Mouse (Mus musculus): ENCODE results near the gene Ugt1a5. TPM values are rescaled to one million over a fixed set of nuclear protein-coding genes. Genes with fewer than 3 reads are reported as not detected.

Gene Ugt1a5
- total RNA-seq, 2 experiments from 2014 or later, result not detected

DNA sequence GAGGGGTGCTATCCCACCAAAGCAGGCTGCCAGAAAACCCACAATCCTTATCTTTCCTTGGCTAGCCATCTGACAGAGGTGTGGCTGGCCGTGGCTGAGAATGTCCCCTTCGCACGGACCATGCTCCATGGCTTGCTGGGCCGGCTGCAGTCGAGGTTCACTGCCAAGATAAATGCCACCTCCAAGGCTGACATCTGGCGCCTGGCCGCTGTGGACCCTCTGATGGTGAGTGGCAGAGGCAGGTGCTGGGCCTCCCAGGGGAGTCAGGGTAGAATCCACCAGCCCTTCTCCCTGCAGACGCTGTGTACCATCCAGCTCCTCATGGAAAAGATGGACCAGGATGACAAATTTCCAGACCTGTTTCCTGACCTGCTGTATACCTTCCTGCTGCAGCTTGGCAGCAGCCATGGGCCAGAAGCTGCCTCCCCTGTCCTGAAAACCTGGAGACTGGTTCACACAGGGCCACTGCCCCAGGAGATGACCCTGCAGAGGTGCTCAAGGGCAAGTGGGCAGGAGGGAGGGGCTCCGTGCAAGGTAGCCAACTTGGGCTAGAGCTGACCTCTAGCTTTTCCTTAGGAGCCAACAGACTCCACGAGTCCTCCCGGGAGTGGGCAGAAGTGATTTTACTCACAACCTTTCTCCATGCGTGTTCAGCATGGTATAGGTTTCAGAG, 89.1 kb downstream of the Ugt1a5 start:
- intact Hi-C loops (cut with DNase I), result no loop called here
- peak in 1 of 2 experiments; percentile 76 for DNase-seq (ENCODE audit: extremely low spot score in 1 of 2, low spot score in 2 of 2)

DNA sequence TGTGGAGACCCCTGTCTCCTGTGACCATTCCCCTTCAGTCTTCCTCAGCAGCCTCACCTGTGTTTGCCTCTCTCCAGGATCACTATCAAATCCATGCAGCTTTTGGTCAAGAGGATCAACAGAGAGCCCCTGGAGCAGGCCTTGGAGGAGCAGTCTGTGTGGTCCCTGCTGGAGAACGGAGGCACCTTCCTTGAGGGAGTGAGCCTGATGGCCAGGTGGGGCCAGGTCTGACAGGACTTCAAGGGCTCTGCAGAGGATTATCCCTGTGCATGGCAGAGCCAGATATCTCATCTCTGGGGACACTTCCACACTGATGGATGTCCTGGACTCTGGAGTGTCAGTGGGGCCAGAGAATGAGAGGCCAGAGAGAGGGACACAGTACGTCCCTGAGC, 89.7 kb downstream of the Ugt1a5 start:
- peak in 1 of 2 experiments; percentile 64 for DNase-seq (ENCODE audit: extremely low spot score in 1 of 2, low spot score in 2 of 2)
- intact Hi-C loops (cut with DNase I), result no loop called here

DNA sequence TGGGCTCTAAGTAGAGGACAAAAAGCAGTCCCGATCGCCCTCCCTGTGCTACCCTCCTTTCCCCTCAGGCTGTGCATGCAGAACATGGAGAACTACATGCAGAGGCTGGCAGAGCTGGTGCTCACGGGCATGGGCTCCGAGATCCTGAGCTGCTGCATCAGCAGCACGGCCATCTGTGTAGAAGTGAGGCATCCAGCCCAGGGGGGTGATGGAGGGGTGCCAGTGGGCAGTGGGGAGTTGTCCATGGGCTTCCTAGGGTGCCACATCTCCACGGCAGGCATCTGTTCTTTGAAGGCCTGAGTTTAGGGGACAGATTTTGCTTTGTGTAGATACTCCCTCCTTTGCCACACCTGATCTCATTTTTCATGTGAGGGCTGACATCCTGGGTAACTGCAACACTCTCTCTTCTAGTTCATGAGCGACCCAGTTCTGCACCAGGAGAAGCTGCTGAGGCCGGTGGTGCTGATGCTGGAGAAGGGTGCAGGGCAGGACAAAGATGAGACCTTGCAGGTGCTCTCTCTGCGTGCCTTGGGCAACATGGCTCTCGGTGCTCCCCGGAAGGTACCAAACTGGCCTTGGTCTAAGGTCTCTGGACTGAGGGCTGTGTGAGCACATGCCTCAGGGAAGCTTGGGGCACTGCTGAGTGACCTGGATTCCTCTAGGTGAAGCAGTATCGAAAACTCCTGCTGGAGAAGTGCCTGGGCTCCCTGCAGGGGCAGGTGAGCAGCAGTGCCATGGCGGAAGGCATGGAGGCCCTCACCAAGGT, 90.4 kb downstream of the Ugt1a5 start:
- peak in 1 of 2 experiments; percentile 83 for DNase-seq (ENCODE audit: extremely low spot score in 1 of 2, low spot score in 2 of 2)
- intact Hi-C loops (cut with DNase I), result no loop called here

DNA sequence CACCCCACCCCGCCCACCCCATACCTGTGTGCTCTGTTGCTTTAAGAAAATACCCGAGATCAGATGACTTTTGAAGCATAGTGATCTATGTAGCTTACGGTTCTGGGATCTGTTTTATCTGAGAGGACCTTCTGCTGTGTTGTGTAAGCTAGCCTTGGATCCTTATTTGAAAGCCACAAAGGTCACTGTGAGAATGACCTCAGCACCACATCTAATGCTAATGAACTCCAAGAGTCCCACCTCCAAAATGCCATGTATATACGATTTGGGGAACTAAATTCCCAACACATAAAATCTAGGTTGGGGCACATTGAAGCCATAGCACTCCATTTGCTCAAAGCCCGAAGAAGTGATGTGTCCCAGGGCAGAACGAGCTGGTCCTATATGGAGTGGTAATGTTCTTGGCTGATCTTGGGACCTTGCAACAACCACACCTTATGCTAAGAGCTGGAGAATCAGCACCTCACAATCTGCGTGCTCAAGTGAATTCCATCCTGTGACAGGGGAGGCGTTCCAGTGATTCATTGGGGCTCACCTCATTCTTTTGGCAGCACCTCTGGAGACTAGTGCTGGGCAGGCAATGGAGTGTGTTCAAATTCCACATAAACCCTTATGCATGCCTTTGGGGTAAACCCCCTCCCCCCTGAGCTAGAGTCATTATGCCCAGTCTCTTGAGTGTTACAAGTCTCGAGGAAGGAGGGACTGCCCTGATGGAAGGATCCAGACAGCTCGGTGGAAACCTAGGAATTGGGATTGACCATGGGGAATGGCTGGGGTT, 91.3 kb downstream of the Ugt1a5 start:
- intact Hi-C loops (cut with DNase I), result no loop called here
- peak in 1 of 2 experiments; percentile 42 for DNase-seq (ENCODE audit: extremely low spot score in 1 of 2, low spot score in 2 of 2)

DNA sequence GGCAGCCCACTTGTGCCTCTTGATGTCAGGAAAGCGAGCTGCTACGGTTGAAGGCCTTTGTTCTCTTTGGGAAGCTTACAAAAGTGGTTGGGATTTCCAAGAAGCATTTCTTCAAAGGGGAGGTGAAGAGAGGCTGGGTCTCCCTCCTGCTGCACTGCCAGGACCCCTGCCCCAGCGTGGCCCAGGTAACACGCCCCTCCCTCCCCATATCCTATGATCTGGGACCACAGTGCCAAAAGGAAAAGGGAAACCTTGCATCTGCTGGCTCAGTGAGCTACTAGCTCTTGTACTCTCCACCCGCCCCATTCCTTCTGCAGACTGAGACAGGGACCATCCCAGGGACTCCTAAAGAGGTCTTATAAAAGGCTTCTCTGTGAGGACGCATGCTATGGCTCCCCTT, 91.9 kb downstream of the Ugt1a5 start:
- DNase-seq (ENCODE audit: extremely low spot score in 1 of 2, low spot score in 2 of 2), result peak in 1 of 2 experiments; percentile 64
- intact Hi-C loops (cut with DNase I), result no loop called here

DNA sequence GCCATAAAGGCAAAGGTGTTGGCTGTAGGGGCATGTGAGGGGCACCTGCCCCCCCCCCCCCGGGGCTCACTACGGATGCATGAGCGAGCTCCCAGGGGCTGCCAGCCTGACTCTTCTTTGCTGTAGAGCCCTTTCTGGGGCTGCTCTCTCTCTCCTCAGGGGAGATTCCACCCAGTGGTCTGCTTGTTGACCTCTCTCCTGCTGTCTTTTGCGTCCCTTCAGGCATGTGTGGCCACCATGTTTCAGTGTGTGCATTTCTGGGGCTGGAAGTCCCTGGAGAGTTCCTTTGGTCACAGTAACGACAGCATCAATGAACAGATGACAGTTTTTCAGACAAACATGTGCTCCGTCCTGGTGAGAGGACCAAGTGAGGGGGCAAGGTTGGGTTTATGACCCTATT, 92.5 kb downstream of the Ugt1a5 start:
- DNase-seq (ENCODE audit: extremely low spot score in 1 of 2, low spot score in 2 of 2), result peak in 1 of 2 experiments; percentile 51
- intact Hi-C loops (cut with DNase I), result no loop called here

DNA sequence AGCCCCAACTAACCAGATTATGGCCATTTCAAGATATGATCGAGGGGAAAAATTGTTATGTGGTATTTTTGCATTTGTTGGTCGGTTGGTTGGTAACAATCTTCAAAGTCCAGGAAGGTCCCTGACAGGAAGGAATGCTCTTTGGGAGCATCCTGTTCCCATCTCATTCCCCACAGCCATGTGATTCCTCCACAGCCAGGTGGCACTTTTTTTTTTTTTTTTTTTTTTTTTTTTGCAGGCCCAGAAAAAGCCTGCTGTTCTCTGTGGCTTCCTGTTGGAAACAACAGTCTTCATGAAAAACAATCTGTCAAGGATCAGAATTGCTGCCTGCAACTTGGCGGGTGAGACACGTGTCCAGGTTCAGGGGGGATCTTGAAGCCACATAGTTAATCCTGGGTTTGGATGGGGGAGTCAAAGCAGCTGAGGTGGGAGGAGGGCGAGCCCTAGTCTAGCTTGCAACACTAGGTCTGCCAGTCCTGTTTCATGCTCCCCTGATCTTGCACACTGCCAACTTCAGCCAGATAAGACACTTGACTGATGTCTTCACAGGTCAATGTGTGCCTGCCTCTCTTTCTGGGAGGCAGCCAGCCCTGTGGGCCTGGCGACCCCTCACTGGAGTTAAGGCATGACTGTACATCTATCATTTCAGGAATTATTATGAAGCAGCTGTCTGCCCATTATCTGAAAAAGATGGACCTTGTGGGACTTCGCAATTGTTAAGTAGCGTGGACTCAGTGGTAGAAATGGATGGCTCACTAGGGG, 93.2 kb downstream of the Ugt1a5 start:
- DNase-seq (ENCODE audit: extremely low spot score in 1 of 2, low spot score in 2 of 2), result peak in 1 of 2 experiments; percentile 69
- intact Hi-C loops (cut with DNase I), result no loop called here

DNA sequence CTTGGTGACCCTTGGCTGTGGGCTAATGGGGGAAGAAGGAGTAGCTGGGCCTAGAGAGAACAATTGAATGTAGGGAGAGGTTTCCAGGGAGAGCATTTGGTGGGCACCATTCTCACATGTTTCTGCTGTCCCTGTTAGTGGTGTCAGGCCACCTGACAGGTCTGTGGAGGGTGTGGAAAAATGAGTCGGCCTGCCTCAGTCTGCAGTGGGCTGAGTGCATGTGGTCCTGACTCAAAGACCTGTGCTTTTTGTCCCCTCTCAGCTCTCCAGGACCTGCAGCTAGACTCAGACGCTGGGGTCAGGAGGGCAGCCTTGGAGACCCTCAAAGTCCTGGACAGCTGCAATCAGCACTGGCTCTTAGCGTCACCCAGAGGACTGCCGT, 93.8 kb downstream of the Ugt1a5 start:
- intact Hi-C loops (cut with DNase I), result no loop called here
- peak in 1 of 2 experiments; percentile 66 for DNase-seq (ENCODE audit: extremely low spot score in 1 of 2, low spot score in 2 of 2)

DNA sequence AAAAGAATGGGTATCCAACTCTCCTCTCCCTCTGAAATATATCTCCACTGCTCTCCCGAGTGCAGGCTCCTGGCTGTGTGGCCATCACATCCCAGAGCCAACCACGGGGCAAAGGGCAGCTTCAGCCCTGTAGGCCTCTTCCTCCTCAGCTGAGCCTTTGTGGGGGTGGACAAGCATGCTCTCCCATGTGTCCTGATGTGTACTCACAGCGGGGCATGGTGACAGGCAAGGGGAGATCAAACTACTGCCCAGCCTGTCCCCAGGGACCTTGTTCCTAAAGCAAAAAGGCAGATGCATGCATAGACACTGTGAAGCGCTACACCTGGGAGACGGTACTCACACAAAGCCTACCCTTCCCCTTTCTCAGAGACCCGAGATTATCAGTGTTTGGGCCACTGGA, 94.3 kb downstream of the Ugt1a5 start:
- intact Hi-C loops (cut with DNase I), result no loop called here
- peak in 1 of 2 experiments; percentile 88 for DNase-seq (ENCODE audit: extremely low spot score in 1 of 2, low spot score in 2 of 2)

DNA sequence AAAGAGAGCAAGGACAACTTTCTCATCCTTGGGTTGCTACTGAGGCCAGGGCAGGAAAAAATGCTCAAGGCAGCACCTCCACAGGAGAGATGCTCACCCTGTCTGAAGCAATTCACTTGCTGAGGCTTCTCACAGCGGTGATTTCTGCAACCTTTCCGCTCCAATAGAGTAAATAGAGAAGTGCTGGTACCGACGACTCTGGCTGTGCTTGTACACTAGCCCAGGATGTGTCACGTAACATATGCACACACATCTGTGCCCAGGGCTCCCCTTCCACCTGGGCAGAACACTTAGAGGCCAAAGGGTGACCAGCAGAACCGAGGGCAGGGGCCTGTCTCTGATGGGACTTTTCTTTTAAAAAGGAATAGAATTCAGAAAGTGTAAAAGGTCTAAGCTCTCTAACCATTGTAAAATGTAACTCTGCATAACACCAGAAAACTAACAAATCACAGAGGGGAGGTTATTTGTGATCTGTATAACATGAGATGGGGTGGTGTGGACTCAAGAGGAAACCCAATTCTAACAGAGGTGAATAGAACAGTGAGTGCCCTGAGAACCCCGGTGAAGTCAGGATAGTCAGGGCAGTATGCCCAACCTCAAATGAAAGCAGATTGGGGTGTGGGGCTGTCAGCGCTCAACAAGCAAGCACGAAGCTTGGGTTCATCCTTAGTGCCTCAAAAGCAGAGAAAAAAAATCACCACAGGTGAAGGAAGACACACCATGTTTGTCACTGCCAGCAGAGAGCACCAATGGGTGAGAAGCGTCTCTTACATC, 95.0 kb downstream of the Ugt1a5 start:
- intact Hi-C loops (cut with DNase I), result no loop called here

DNA sequence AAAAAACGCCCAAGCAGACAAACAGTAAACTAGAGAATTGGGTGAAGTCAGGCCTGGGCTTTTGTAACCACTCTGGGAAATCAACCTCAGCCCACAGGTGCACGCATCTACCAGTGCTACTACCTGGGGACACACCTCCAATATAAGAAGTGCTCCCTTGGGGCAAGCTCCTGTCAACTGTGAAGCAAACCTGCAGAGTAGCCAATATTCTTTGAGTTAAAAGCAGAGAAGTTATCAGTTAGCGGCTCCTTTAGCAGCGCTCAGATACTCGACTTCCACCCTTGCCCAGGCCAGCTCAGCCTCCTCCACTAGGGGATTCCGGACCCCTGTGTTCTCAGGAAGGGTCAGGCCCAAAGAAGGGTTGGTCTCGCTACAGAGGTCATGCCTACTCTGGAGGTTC, 95.9 kb downstream of the Ugt1a5 start:
- intact Hi-C loops (cut with DNase I), result no loop called here
- DNase-seq (ENCODE audit: extremely low spot score in 1 of 2, low spot score in 2 of 2), result peak in 1 of 2 experiments; percentile 60

More for the DNA sequence above, 95.0 kb downstream of the Ugt1a5 start:
- peak in 1 of 2 experiments; percentile 41 for DNase-seq (ENCODE audit: extremely low spot score in 1 of 2, low spot score in 2 of 2)

DNA sequence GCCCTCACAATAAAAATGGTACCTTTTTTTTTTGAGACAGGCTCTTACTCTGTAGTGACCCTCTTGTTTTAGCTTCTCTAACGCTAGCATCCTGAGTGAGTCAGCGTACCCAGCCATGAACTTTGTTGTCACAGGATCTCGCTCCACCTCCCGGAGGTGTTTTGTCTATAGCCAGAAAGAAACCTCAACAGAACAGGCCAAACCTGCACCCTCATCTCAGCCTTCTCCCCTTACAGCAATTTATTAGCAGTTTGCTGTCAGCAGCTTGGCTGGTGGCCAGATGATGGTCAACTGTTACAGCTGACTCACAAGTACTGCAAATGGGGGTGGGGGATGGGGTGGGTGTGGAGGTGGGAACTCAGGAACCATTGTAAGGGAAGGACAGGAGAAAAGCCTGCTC, 96.4 kb downstream of the Ugt1a5 start:
- DNase-seq (ENCODE audit: extremely low spot score in 1 of 2, low spot score in 2 of 2), result peak in 1 of 2 experiments; percentile 86

DNA sequence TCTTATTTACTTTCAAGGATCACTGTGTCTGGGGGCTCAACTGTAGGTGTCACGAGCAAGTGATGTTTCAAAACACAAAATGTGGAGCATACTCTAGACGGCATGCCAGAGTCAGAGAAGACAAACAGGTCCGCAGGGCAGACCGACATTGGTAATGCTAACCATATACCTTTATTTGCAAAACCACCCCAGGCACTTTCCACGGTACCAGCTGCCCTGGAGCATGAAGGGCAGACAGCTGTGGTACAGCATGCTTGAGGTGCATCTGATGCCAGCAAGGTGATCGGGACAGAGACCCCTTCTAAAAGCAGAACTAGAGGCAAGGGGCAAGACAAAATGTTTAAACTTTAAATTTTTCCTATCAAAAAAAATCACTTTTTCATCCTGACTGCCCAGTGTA, 97.1 kb downstream of the Ugt1a5 start:
- intact Hi-C loops (cut with DNase I), result no loop called here
- DNase-seq (ENCODE audit: extremely low spot score in 1 of 2, low spot score in 2 of 2), result peak in 1 of 2 experiments; percentile 51

More for the DNA sequence above, 96.4 kb downstream of the Ugt1a5 start:
- intact Hi-C loops (cut with DNase I), result no loop called here

DNA sequence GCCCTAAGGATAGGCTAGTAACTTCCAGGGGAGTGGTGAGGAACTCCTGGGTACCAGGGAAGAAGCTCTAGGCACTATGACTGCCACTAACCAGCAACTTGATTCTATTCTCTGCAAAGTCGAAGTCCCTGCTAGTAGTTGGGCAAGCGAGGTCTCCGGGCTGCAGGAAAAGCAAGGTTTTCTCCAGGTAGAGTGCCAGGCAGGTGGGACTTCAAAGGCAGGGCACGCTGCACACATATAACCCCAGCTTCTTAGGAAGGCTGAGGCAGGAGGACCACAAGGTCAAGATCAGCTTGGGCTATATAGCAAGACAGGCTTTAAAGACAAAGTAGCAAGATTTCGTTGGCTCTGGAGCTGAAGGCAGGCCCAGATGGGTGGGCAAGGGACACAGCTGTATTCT, 98.0 kb downstream of the Ugt1a5 start:
- intact Hi-C loops (cut with DNase I), result no loop called here
- peak in 1 of 2 experiments; percentile 51 for DNase-seq (ENCODE audit: extremely low spot score in 1 of 2, low spot score in 2 of 2)

DNA sequence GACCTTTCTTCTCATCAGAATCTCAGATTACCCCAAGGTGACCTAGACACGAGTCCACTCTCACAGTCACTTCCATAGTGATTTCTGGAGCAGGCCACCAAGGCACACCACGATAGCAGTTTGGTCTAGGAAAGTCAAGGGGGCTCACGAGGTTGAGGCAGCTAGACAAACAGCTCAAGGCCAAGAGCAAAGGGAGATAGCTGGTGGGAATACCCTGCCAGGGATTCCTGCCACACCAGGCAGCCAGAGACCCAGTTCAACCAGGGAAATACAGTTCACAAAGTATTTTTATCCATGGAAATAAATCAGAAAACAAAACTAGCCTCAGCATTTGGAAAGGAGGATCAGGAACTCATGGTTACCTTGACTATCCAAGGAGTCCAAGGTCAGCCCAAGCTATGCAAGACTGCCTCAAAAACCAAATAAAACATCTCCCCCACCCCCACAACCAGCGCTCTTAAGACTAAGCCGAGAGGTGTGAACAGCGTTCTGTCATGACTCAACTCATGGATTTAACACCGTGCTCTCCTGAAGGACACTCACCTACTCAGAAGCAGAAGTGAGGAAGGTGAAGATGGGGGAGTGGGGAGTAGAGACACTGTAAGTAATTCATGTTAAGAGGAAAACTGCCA, 98.5 kb downstream of the Ugt1a5 start:
- DNase-seq (ENCODE audit: extremely low spot score in 1 of 2, low spot score in 2 of 2), result no peak
- intact Hi-C loops (cut with DNase I), result no loop called here

DNA sequence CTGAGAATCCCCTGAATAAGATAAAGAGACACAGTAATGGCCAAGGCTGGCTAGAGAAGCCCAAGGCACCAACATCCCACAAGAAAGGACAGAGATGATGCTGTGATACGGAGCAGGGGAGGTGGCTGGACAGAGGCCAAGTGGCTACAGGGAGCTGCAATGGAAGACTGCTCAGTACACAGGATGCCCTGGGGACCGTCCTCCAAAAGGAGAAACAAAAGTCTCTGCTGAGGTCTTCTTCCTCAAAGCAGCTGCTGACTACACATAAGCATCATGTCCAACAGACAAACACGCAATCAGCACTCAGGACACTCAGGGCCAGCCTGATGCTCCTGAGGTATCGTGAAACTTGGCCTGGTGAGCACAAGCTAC, 99.0 kb downstream of the Ugt1a5 start:
- intact Hi-C loops (cut with DNase I), result no loop called here
- peak in 1 of 2 experiments; percentile 85 for DNase-seq (ENCODE audit: extremely low spot score in 1 of 2, low spot score in 2 of 2)

DNA sequence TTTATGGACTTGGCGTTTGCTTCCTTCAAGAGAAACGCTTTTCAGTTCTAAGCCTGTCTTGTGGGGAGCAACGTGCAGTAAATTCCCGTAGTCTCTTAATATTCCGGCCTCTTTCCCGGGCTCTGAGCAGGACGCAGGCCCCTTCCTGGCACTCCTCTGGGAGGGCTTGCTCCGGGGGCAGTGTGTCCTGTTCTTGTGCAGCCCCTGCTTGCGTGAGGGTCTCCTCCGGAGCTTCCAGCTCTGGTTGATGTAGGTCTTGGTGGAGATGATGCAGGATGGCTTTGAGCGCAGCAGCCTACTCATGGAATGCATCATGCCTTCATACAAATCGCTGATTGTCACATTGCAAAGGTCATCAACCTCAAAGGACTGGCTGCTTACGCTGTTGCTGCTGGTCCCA, 100.3 kb downstream of the Ugt1a5 start:
- intact Hi-C loops (cut with DNase I), result no loop called here
- peak in 1 of 2 experiments; percentile 50 for DNase-seq (ENCODE audit: extremely low spot score in 1 of 2, low spot score in 2 of 2)

DNA sequence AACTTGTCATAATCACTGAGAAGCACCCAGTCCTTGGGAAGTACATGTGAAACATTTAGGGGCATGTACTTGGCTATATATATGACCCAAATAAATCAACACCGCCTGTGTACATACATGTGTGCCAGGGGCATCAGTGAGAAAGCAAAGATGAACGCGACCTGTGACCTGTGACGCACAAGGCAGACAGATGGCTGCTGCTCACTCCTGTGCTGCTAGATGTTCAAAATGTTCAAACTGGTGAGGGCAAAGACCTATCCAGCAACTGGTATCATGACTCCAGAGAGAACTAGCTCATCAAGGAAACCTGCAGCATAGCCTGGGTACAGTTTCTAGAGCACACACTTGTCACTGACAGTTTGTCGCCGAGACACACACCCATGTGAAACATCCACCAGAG, 101.7 kb downstream of the Ugt1a5 start:
- DNase-seq (ENCODE audit: extremely low spot score in 1 of 2, low spot score in 2 of 2), result peak in 1 of 2 experiments; percentile 47
- intact Hi-C loops (cut with DNase I), result no loop called here

Data from left cerebral cortex, postnatal 10 days (tissue).